Mouse (Mus musculus): ENCODE measurements at regions not wholly inside any gene's neighbourhood (a gene's known extent, or its start where the extent isn't known, plus 50 kb on each side); places are given as distances from the start of the nearest gene placed in this dataset.
A peak's percentile ranks its signal among the peaks of the same experiment; 100 is the strongest.
"Not testable (repeated sequence)": the region's sequence is repeated elsewhere in the genome, so short reads cannot be mapped to it uniquely, and the experiment has no call there.

GRCm38 (mm10) chr3:138609749-138610148 is 83.8 kb downstream of the Eif4e start:
- DNase-seq (ENCODE audit: low read depth in 2 of 2, low spot score in 2 of 2) = no peak

GRCm38 (mm10) chr3:138612884-138613653 is 87.1 kb downstream of the Eif4e start:
- DNase-seq (ENCODE audit: low read depth in 2 of 2, low spot score in 2 of 2) = no peak

- no peak for DNase-seq (ENCODE audit: low read depth in 2 of 2, low spot score in 2 of 2)
These were observed 87.7 kb downstream of the Eif4e start for GRCm38 (mm10) chr3:138613680-138614079.

- no peak for DNase-seq (ENCODE audit: low read depth in 2 of 2, low spot score in 2 of 2)
These were observed 88.9 kb downstream of the Eif4e start for GRCm38 (mm10) chr3:138614899-138615298.

- no peak for DNase-seq (ENCODE audit: low read depth in 2 of 2, low spot score in 2 of 2)
These were observed 94.3 kb downstream of the Eif4e start for GRCm38 (mm10) chr3:138620263-138620662.

GRCm38 (mm10) chr3:138624128-138624527 is 98.1 kb downstream of the Eif4e start:
- DNase-seq (ENCODE audit: low read depth in 2 of 2, low spot score in 2 of 2) = no peak

- no peak for DNase-seq (ENCODE audit: low read depth in 2 of 2, low spot score in 2 of 2)
These were observed 100.3 kb downstream of the Eif4e start for GRCm38 (mm10) chr3:138626230-138626629.

- DNase-seq (ENCODE audit: low read depth in 2 of 2, low spot score in 2 of 2) = no peak
These were observed 104.3 kb downstream of the Eif4e start for GRCm38 (mm10) chr3:138630231-138630630.

GRCm38 (mm10) chr3:138632086-138632485 is 106.1 kb downstream of the Eif4e start:
- DNase-seq (ENCODE audit: low read depth in 2 of 2, low spot score in 2 of 2) = no peak

GRCm38 (mm10) chr3:138642026-138642425 is 100.0 kb upstream of the Tspan5 start:
- DNase-seq (ENCODE audit: low read depth in 2 of 2, low spot score in 2 of 2) = peak; percentile 7 to 40

- no peak for DNase-seq (ENCODE audit: low read depth in 2 of 2, low spot score in 2 of 2)
These were observed 98.1 kb upstream of the Tspan5 start for GRCm38 (mm10) chr3:138643951-138644285.

- no peak for DNase-seq (ENCODE audit: low read depth in 2 of 2, low spot score in 2 of 2)
These were observed 97.6 kb upstream of the Tspan5 start for GRCm38 (mm10) chr3:138644286-138644951.

GRCm38 (mm10) chr3:138645320-138645719 is 96.7 kb upstream of the Tspan5 start:
- no peak for DNase-seq (ENCODE audit: low read depth in 2 of 2, low spot score in 2 of 2)

GRCm38 (mm10) chr3:138649699-138650098 is 92.3 kb upstream of the Tspan5 start:
- no peak for DNase-seq (ENCODE audit: low read depth in 2 of 2, low spot score in 2 of 2)

GRCm38 (mm10) chr3:138650671-138651070 is 91.3 kb upstream of the Tspan5 start:
- DNase-seq (ENCODE audit: low read depth in 2 of 2, low spot score in 2 of 2) = not testable (repeated sequence)

GRCm38 (mm10) chr3:138651361-138652205 is 90.4 kb upstream of the Tspan5 start:
- no peak for DNase-seq (ENCODE audit: low read depth in 2 of 2, low spot score in 2 of 2)

- no peak for DNase-seq (ENCODE audit: low read depth in 2 of 2, low spot score in 2 of 2)
These were observed 89.8 kb upstream of the Tspan5 start for GRCm38 (mm10) chr3:138652206-138652605.

GRCm38 (mm10) chr3:138652685-138653084 is 89.3 kb upstream of the Tspan5 start:
- DNase-seq (ENCODE audit: low read depth in 2 of 2, low spot score in 2 of 2) = no peak

- no peak for DNase-seq (ENCODE audit: low read depth in 2 of 2, low spot score in 2 of 2)
These were observed 88.3 kb upstream of the Tspan5 start for GRCm38 (mm10) chr3:138653549-138654246.

- no peak for DNase-seq (ENCODE audit: low read depth in 2 of 2, low spot score in 2 of 2)
These were observed 87.2 kb upstream of the Tspan5 start for GRCm38 (mm10) chr3:138654610-138655371.
